Mouse (Mus musculus): ENCODE measurements at regions not wholly inside any gene's neighbourhood (a gene's known extent, or its start where the extent isn't known, plus 50 kb on each side); places are given as distances from the start of the nearest gene placed in this dataset.

DNA sequence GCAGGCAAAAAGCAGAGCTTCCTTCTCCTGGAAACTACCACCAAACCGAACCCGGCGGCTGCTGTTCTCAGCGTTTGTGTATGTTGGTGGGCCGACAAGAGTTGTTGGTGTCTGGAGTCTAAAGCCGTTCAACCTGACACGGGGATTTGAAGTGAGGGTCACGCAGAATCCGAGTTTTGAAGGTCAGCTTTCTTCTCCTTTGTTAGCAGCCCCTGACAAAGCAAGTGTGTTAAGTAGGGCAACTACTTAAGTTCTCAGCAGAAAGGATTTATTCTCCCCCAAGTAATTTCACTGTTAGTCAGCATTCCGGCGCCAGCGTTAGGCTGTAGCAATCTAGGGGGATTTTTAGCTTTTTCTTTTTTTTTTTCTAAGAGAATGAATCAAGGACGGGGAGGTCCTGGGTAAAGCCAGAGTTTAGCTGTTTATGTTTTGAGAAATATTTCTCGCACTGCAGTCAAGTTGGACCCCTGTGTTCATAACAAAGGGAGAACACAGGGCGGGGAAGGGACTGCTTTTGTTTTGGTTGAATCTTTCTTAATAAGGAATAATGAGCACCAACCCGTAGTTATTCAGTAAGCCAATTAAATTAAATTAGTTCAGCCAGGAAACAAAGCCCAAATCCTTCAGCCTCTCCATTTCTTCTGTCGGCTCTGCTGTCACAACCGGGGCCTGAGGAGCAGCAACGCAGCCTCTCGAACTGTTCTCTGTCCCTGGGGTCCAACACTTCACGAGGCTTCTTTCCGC, 138.8 kb upstream of the Zfp64 start:
- TF ChIP-seq CTCF (IDR thresholded peaks at IDR 0.05; ENCODE audit: extremely low read depth, insufficient read length, insufficient replicate concordance, low read depth, low read length) (no peak), POLR2A (IDR thresholded peaks at IDR 0.05; ENCODE audit: low read depth, low read length) (no peak)

All from small intestine, adult 2 months (tissue).